Mouse (Mus musculus) small intestine, adult 2 months (tissue): ENCODE measurements around the gene Mef2a. TPM values are rescaled to one million over a fixed set of nuclear protein-coding genes. Genes with fewer than 3 reads are reported as not detected.

Experiments
- H3K27ac ChIP-seq: fragments of 200-500 bp; 2 replicates; pipeline ENCODE4 v1.5.1; 2012; ENCODE audit warnings: low read depth, low read length, control low read depth, inconsistent platforms; ENCODE audit not compliant: insufficient read depth
- H3K27me3 ChIP-seq: fragments of 200-500 bp; 2 replicates; pipeline ENCODE4 v1.6.1; 2012; ENCODE audit warnings: mild to moderate bottlenecking, moderate library complexity, low read length, inconsistent platforms; ENCODE audit not compliant: control insufficient read depth, insufficient read depth
- H3K36me3 ChIP-seq: fragments of 200-500 bp; 2 replicates; pipeline ENCODE4 v1.6.1; 2012; ENCODE audit warnings: mild to moderate bottlenecking, low read length, control low read depth, inconsistent platforms; ENCODE audit not compliant: control insufficient read depth, insufficient read depth
- H3K4me1 ChIP-seq: fragments of 200-500 bp; 2 replicates; pipeline ENCODE4 v1.6.1; 2012; ENCODE audit warnings: low read length, inconsistent platforms, mixed read lengths; ENCODE audit not compliant: control insufficient read depth, insufficient read depth, insufficient read length
- H3K4me3 ChIP-seq: fragments of 200-500 bp; 2 replicates; pipeline ENCODE4 v1.5.1; 2012; ENCODE audit warnings: low read depth, mild to moderate bottlenecking, control low read depth, inconsistent platforms, low read length, moderate library complexity
- CTCF ChIP-seq: fragments of 200-500 bp; IDR thresholded peaks from 2 replicates; pipeline ENCODE4 v1.5.1; 2012; ENCODE audit warnings: low read depth, mild to moderate bottlenecking, control low read depth, inconsistent platforms, low read length, moderate library complexity, mixed read lengths; ENCODE audit not compliant: insufficient replicate concordance, insufficient read length; ENCODE audit errors: extremely low read depth
- POLR2A ChIP-seq: fragments of 200-500 bp; IDR thresholded peaks from 2 replicates; pipeline ENCODE4 v1.6.1; 2012; ENCODE audit warnings: low read depth, mild to moderate bottlenecking, control low read depth, inconsistent platforms, low read length, moderate library complexity
- WGBS: fragments of 180-500 bp; shearing (Covaris S2); methylation state at CpG from one replicate; pipeline ENCODE4 v1.1.7; 2018; 5-methylcytosine and 5-hydroxymethylcytosine counted together
- polyA plus RNA-seq: library from polyadenylated mRNA; depleted of rRNA; stranded (reverse); fragments of >200 nt; gene quantifications from 2 replicates; pipeline ENCODE4 v1.2.3, GENCODE M21; 2012

Mef2a gene
- polyA plus RNA-seq, 1 experiment, result 16.0 TPM

DNA sequence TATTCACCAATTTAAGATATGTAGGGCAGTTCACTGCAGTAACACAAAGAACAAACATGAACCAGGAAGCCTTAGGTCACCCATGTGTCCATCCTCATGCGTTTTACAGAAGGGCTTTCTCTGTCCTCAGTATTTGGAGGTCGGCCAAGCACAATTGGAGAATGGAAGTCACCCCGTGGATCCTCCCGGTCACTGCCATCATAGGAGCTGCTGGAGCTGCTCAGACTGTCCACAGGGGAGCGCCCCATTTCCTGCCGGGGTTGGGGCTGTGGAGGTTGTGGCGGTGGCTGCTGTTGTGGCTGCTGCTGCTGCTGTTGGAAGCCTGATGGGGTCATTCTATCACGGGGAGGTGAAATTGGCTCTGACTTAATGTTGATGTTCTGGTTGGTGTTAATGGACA lies 137.9 kb downstream of the Mef2a start:
- no peak for TF ChIP-seq POLR2A
- no peak for TF ChIP-seq CTCF

DNA sequence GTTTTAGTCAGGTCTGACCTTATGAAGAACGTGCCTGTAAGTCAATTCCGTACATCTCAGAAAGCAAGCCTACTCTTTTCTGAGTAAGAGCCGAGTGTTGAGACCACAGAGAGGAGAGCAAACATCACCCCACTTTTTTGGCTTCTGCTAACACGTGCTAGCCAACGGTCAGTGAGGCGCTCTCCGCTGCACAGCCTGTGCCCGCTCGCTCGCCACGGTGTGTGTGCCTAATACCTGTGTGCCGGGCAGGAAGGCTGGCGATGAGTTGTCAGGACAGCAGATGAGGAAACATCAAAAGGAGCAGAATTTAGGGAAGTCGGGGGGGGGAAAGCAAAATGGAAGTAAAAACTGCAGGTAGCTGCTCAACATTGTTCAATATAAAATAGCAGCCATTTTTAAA lies 140.2 kb downstream of the Mef2a start:
- TF ChIP-seq POLR2A (no peak), CTCF (no peak)
- Histone ChIP-seq H3K4me3 (no peak overlapping the region), H3K27ac (no peak overlapping the region), H3K4me1 (no peaks in the 10 kb centered on the region; the same call in 1 of the 2 replicates), H3K36me3 (peaks cover 27% of the 10 kb centered on the region), H3K27me3 (no peaks in the 10 kb centered on the region)
- WGBS, result 94% methylated on average over 14 of the region's 14 CpGs

More for the DNA sequence above, 137.9 kb downstream of the Mef2a start:
- Histone ChIP-seq H3K36me3 (peaks cover 30% of the 10 kb centered on the region), H3K4me1 (no peaks in the 10 kb centered on the region), H3K27ac (no peak overlapping the region), H3K4me3 (no peak overlapping the region), H3K27me3 (no peaks in the 10 kb centered on the region)
- WGBS, result 69% methylated on average over 8 of the region's 8 CpGs

GRCm38 (mm10) chr7:67230640-67231140 lies 142.0 kb downstream of the Mef2a start:
- Histone ChIP-seq H3K27ac (no peak overlapping the region), H3K4me3 (no peak overlapping the region), H3K27me3 (no peaks in the 10 kb centered on the region), H3K36me3 (peaks cover 30% of the 10 kb centered on the region), H3K4me1 (no peaks in the 10 kb centered on the region; the same call in 1 of the 2 replicates)
- WGBS, result 77% methylated on average over 3 of the region's 3 CpGs
- TF ChIP-seq CTCF (no peak), POLR2A (no peak)

DNA sequence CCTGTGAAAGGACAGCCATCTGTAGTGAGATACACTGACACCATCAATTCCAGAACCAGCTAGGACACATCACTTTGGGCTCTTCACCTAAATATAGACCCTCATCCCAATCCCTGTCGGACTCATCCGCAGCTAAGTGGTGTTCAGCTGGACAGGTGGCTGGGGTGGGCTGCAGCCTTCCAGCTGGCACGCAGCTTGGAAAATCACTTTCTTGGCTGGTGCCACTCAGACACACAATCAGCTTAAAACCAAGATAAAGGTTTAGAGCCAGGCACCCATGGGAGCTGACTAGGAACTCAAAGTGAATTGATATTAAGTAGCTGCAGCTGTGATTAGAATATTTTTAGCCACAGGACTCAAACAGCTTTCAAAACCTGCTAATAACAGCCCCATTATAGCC lies 142.4 kb downstream of the Mef2a start:
- H3K27me3 ChIP-seq, result no peaks in the 10 kb centered on the region
- no peak for TF ChIP-seq POLR2A
- TF ChIP-seq CTCF, result no peak
- H3K4me1 ChIP-seq, result no peaks in the 10 kb centered on the region; the same call in 1 of the 2 replicates
- H3K4me3 ChIP-seq, result no peak overlapping the region
- WGBS, result 88% methylated on average over 3 of the region's 3 CpGs
- H3K36me3 ChIP-seq, result peaks cover 30% of the 10 kb centered on the region
- H3K27ac ChIP-seq, result no peak overlapping the region

DNA sequence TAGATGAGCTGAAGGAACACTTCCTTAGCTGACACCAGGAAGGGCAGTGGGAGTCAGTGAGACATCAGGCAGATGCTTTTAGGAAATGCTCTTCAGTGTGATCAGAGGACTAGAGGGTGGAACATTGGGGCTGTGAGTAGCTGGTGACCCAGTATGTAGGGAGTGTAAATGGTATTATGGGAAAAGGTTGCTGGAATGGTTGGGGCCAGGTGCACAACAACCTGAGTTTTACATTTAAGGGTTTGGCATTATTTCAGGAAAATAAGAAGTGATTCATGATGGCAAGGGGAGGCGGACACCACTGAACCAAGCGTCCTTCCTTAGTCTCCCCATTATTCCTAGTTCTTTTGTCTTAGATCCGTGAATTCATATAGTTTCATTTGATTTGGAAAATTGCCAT lies 143.0 kb downstream of the Mef2a start:
- H3K4me3 ChIP-seq, result no peak overlapping the region
- peaks cover 29% of the 10 kb centered on the region for H3K36me3 ChIP-seq
- TF ChIP-seq CTCF (no peak), POLR2A (no peak)
- H3K27me3 ChIP-seq, result no peaks in the 10 kb centered on the region
- WGBS, result 80% methylated on average over 3 of the region's 3 CpGs
- H3K4me1 ChIP-seq, result no peaks in the 10 kb centered on the region; the same call in 1 of the 2 replicates
- H3K27ac ChIP-seq, result no peak overlapping the region; the same call in 1 of the 2 replicates

GRCm38 (mm10) chr7:67228891-67229602 lies 143.6 kb downstream of the Mef2a start:
- H3K4me1 ChIP-seq, result no peaks in the 10 kb centered on the region; the same call in 1 of the 2 replicates
- H3K36me3 ChIP-seq, result peaks cover 26% of the 10 kb centered on the region
- no peaks in the 10 kb centered on the region for H3K27me3 ChIP-seq
- 78% methylated on average over 5 of the region's 5 CpGs for WGBS
- no peak overlapping the region for H3K27ac ChIP-seq
- no peak overlapping the region for H3K4me3 ChIP-seq
- TF ChIP-seq CTCF, result peak; percentile 82; the same call in 1 of the 2 replicates
- no peak for TF ChIP-seq POLR2A

DNA sequence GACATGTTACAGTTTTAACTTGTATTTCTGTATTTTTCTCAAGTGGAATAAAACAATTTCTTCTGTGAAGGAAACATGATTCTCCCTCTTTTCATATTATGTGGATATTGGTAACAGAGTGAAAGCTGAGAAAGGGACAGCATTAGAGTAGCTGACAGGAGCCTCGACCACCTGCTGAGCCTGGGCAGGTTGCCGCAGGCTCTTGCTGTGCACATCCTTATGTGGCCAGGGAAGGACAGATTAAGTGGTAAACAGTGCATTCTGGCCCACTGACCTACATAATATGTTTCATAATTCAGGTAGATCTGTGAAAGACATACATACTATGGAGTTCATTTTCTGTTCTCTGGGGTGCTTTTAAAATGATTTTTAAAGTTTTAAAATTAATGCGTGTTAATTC lies 144.3 kb downstream of the Mef2a start:
- H3K36me3 ChIP-seq, result peaks cover 26% of the 10 kb centered on the region
- TF ChIP-seq CTCF, result no peak
- TF ChIP-seq POLR2A, result no peak
- H3K4me1 ChIP-seq, result peaks cover 3% of the 10 kb centered on the region
- WGBS, result 85% methylated on average over 3 of the region's 3 CpGs
- H3K27me3 ChIP-seq, result no peaks in the 10 kb centered on the region
- no peak overlapping the region for H3K4me3 ChIP-seq
- H3K27ac ChIP-seq, result no peak overlapping the region
